Mouse (Mus musculus) hindbrain, embryonic 12.5 days (tissue): ENCODE data around the gene Gm7534. TPM values are rescaled to one million over a fixed set of nuclear protein-coding genes. Genes with fewer than 3 reads are reported as not detected.

Experiments
- ATAC-seq: fragments of 200-750 bp; cut with Nextera tagmentation; 2 replicates; pipeline ENCODE4 v1.8.0; 2017; ENCODE audit warnings: moderate TSS enrichment; ENCODE audit not compliant: low FRiP score
- H3K27ac ChIP-seq: fragments of 300-500 bp; sonication (generic); 2 replicates; pipeline ENCODE4 v1.5.1; 2016; ENCODE audit warnings: mild to moderate bottlenecking
- H3K27me3 ChIP-seq: fragments of 300-500 bp; sonication (generic); 2 replicates; pipeline ENCODE4 v1.6.1; 2016; ENCODE audit warnings: mild to moderate bottlenecking
- H3K36me3 ChIP-seq: fragments of 300-500 bp; sonication (generic); 2 replicates; pipeline ENCODE4 v1.6.1; 2016; ENCODE audit warnings: mild to moderate bottlenecking
- H3K4me1 ChIP-seq: fragments of 300-500 bp; sonication (generic); 2 replicates; pipeline ENCODE4 v1.6.1; 2016
- H3K4me2 ChIP-seq: fragments of 300-500 bp; sonication (generic); replicated peaks from 2 replicates; pipeline ENCODE4 v1.6.1; 2016; ENCODE audit warnings: mild to moderate bottlenecking
- H3K4me3 ChIP-seq: fragments of 300-500 bp; sonication (generic); 2 replicates; pipeline ENCODE4 v1.5.1; 2016; ENCODE audit warnings: mild to moderate bottlenecking
- H3K9ac ChIP-seq: fragments of 300-500 bp; sonication (generic); 2 replicates; pipeline ENCODE4 v1.6.1; 2016; ENCODE audit warnings: mild to moderate bottlenecking, moderate library complexity
- H3K9me3 ChIP-seq: fragments of 300-500 bp; sonication (generic); replicated peaks from 2 replicates; pipeline ENCODE4 v1.6.1; 2016; ENCODE audit warnings: mild to moderate bottlenecking
- WGBS: fragments of 180-500 bp; shearing (Covaris S2); methylation state at CpG from one replicate; pipeline ENCODE4 v1.1.7; 2016; 5-methylcytosine and 5-hydroxymethylcytosine counted together
- polyA plus RNA-seq: library from polyadenylated mRNA; unstranded; fragments of >200 nt; fragmentation: Nextera tagmentation; extraction: Ambion mirVana; gene quantifications from 2 replicates; pipeline ENCODE4 v1.2.1, GENCODE M21; 2016

Gene Gm7534
- polyA plus RNA-seq, 1 experiment from 2014 or later, result not detected

GRCm38 (mm10) chr4:134238686-134239085, 35.9 kb upstream of the Gm7534 start:
- Histone ChIP-seq H3K9ac (no peak overlapping the region), H3K27me3 (peaks cover 35% of the 10 kb centered on the region), H3K27ac (no peak overlapping the region), H3K4me3 (no peak overlapping the region), H3K4me1 (peaks cover 6% of the 10 kb centered on the region; the same call in 1 of the 2 replicates), H3K4me2 (peak overlapping the region; percentile 25; the same call in 1 of the 2 replicates), H3K9me3 (no peaks in the 10 kb centered on the region), H3K36me3 (no peaks in the 10 kb centered on the region)
- ATAC-seq, result no peak
- 17% methylated on average over 10 of the region's 10 CpGs for WGBS

GRCm38 (mm10) chr4:134238279-134238651, 35.5 kb upstream of the Gm7534 start, which contains the start of gene Cnksr1:
Gene Cnksr1 (minus strand): TSS chr4:134238399.
- 0 out of 2 replicates have a peak, but pooled peaks have one; percentile 26 for ATAC-seq
- H3K36me3 ChIP-seq, result no peaks in the 10 kb centered on the region
- peak within 1 kb of the TSS; percentile 25 for H3K4me2 ChIP-seq
- peaks cover 35% of the 10 kb centered on the region for H3K27me3 ChIP-seq
- H3K9me3 ChIP-seq, result no peaks in the 10 kb centered on the region
- H3K9ac ChIP-seq, result no peak within 1 kb of the TSS
- H3K4me3 ChIP-seq, result peak within 1 kb of the TSS; percentile 8; the same call in 1 of the 2 replicates
- peaks cover 6% of the 10 kb centered on the region; the same call in 1 of the 2 replicates for H3K4me1 ChIP-seq
- 3% methylated on average over 18 of the region's 18 CpGs for WGBS
- no peak within 1 kb of the TSS for H3K27ac ChIP-seq

- H3K27ac ChIP-seq, result no peak overlapping the region
- peak overlapping the region; percentile 25 for H3K4me2 ChIP-seq
- ATAC-seq, result no peak
- H3K36me3 ChIP-seq, result no peaks in the 10 kb centered on the region
- peaks cover 7% of the 10 kb centered on the region; the same call in 1 of the 2 replicates for H3K4me1 ChIP-seq
- WGBS, result 27% methylated on average over 19 of the region's 19 CpGs
- H3K4me3 ChIP-seq, result peak overlapping the region; percentile 8; the same call in 1 of the 2 replicates
- peaks cover 35% of the 10 kb centered on the region for H3K27me3 ChIP-seq
- H3K9me3 ChIP-seq, result no peaks in the 10 kb centered on the region
- no peak overlapping the region for H3K9ac ChIP-seq
These were observed 34.9 kb upstream of the Gm7534 start for GRCm38 (mm10) chr4:134237582-134238278.

- peaks cover 35% of the 10 kb centered on the region for H3K27me3 ChIP-seq
- H3K4me2 ChIP-seq, result no peak overlapping the region
- peaks cover 9% of the 10 kb centered on the region; the same call in 1 of the 2 replicates for H3K4me1 ChIP-seq
- H3K9ac ChIP-seq, result no peak overlapping the region
- no peaks in the 10 kb centered on the region for H3K36me3 ChIP-seq
- ATAC-seq, result no peak
- no peaks in the 10 kb centered on the region for H3K9me3 ChIP-seq
- H3K27ac ChIP-seq, result no peak overlapping the region
- no peak overlapping the region for H3K4me3 ChIP-seq
- WGBS, result 81% methylated on average over 5 of the region's 5 CpGs
These were observed 32.1 kb upstream of the Gm7534 start for GRCm38 (mm10) chr4:134234876-134235275.

- peaks cover 3% of the 10 kb centered on the region; the same call in 1 of the 2 replicates for H3K27me3 ChIP-seq
- 47% methylated on average over 8 of the region's 8 CpGs for WGBS
These were observed 27.6 kb upstream of the Gm7534 start for GRCm38 (mm10) chr4:134230431-134230830.

GRCm38 (mm10) chr4:134227194-134227593, 24.4 kb upstream of the Gm7534 start, which contains the start of gene Catsper4:
Gene Catsper4 (minus strand): TSS chr4:134227383.
- H3K9me3 ChIP-seq, result no peaks in the 10 kb centered on the region
- no peak within 1 kb of the TSS for H3K4me3 ChIP-seq
- 0 out of 2 replicates have a peak, but pooled peaks cover 2% of the 10 kb centered on the region for H3K27me3 ChIP-seq
- H3K36me3 ChIP-seq, result no peaks in the 10 kb centered on the region
- ATAC-seq, result no peak
- no peak within 1 kb of the TSS for H3K4me2 ChIP-seq
- H3K27ac ChIP-seq, result no peak within 1 kb of the TSS
- 66% methylated on average over 8 of the region's 8 CpGs for WGBS
- H3K4me1 ChIP-seq, result no peaks in the 10 kb centered on the region
- H3K9ac ChIP-seq, result no peak within 1 kb of the TSS

More at GRCm38 (mm10) chr4:134230431-134230830, 27.6 kb upstream of the Gm7534 start:
- no peaks in the 10 kb centered on the region for H3K36me3 ChIP-seq
- H3K4me1 ChIP-seq, result peaks cover 3% of the 10 kb centered on the region; the same call in 1 of the 2 replicates
- no peak overlapping the region for H3K4me2 ChIP-seq
- ATAC-seq, result no peak
- H3K9me3 ChIP-seq, result no peaks in the 10 kb centered on the region
- H3K9ac ChIP-seq, result no peak overlapping the region
- no peak overlapping the region for H3K4me3 ChIP-seq
- no peak overlapping the region for H3K27ac ChIP-seq

GRCm38 (mm10) chr4:134222793-134223600, 20.2 kb upstream of the Gm7534 start:
- Histone ChIP-seq H3K9ac (no peak overlapping the region), H3K36me3 (no peaks in the 10 kb centered on the region), H3K9me3 (no peaks in the 10 kb centered on the region), H3K27ac (no peak overlapping the region), H3K4me2 (no peak overlapping the region), H3K4me1 (no peaks in the 10 kb centered on the region), H3K27me3 (0 out of 2 replicates have a peak, but pooled peaks cover 2% of the 10 kb centered on the region), H3K4me3 (no peak overlapping the region)
- 59% methylated on average over 11 of the region's 11 CpGs for WGBS
- ATAC-seq, result no peak

GRCm38 (mm10) chr4:134206488-134207053, 3.8 kb upstream of the Gm7534 start:
- Histone ChIP-seq H3K4me1 (no peaks in the 10 kb centered on the region), H3K9ac (no peak overlapping the region), H3K4me3 (no peak overlapping the region), H3K9me3 (no peaks in the 10 kb centered on the region), H3K4me2 (no peak overlapping the region), H3K27me3 (no peaks in the 10 kb centered on the region), H3K36me3 (no peaks in the 10 kb centered on the region), H3K27ac (no peak overlapping the region)
- WGBS, result 63% methylated on average over 6 of the region's 6 CpGs
- ATAC-seq, result no peak

- Histone ChIP-seq H3K27me3 (no peaks in the 10 kb centered on the region), H3K4me1 (no peaks in the 10 kb centered on the region), H3K4me2 (no peak overlapping the region), H3K9ac (no peak overlapping the region), H3K36me3 (no peaks in the 10 kb centered on the region), H3K27ac (no peak overlapping the region), H3K9me3 (no peaks in the 10 kb centered on the region), H3K4me3 (no peak overlapping the region)
- no peak for ATAC-seq
- WGBS, result 87% methylated on average over 17 of the region's 17 CpGs
These were observed 614 bp upstream of the Gm7534 start for GRCm38 (mm10) chr4:134203340-134203896.

- WGBS, result 79% methylated on average over 2 of the region's 2 CpGs
- no peak for ATAC-seq
- Histone ChIP-seq H3K9ac (no peak overlapping the region), H3K27me3 (no peaks in the 10 kb centered on the region), H3K36me3 (no peaks in the 10 kb centered on the region), H3K4me2 (no peak overlapping the region), H3K9me3 (no peaks in the 10 kb centered on the region), H3K4me3 (no peak overlapping the region), H3K27ac (no peak overlapping the region), H3K4me1 (no peaks in the 10 kb centered on the region)
These were observed 3.4 kb downstream of the Gm7534 start for GRCm38 (mm10) chr4:134199371-134199770.

GRCm38 (mm10) chr4:134186268-134186667, 16.5 kb downstream of the Gm7534 start:
- under 1% methylated on average over 22 of the region's 22 CpGs for WGBS
- ATAC-seq, result peak; percentile 2; the same call in 1 of the 2 replicates
- H3K9ac ChIP-seq, result peak overlapping the region; percentile 83
- H3K4me1 ChIP-seq, result peaks cover 9% of the 10 kb centered on the region
- no peaks in the 10 kb centered on the region; the same call in 1 of the 2 replicates for H3K27me3 ChIP-seq
- H3K9me3 ChIP-seq, result no peaks in the 10 kb centered on the region
- peak overlapping the region; percentile 69 for H3K4me3 ChIP-seq
- H3K27ac ChIP-seq, result peak overlapping the region; percentile 81
- H3K36me3 ChIP-seq, result no peaks in the 10 kb centered on the region
- peak overlapping the region; percentile 69 for H3K4me2 ChIP-seq
